Mouse (Mus musculus) erythroblast, embryonic 14.5 days (primary cell): ENCODE data around the gene Ap2a2.

Experiments
- GATA1 ChIP-seq: IDR thresholded peaks from 2 replicates; pipeline ENCODE4 v1.6.1; 2012; ENCODE audit warnings: low read length, inconsistent platforms, mixed read lengths
- TAL1 ChIP-seq: IDR thresholded peaks from 3 replicates; pipeline ENCODE4 v1.6.1; 2012; ENCODE audit warnings: low read length, inconsistent platforms, mixed read lengths

GRCm38 (mm10) chr7:141519795-141520194 is 42.2 kb upstream of the Ap2a2 start:
- TF ChIP-seq GATA1 (no peak), TAL1 (no peak)
